Mouse (Mus musculus): ENCODE data around the gene Fgfr2.

Gene Fgfr2

GRCm38 (mm10) chr7:132306671-132307412, 816.3 kb downstream of the Fgfr2 start:
- no peak for DNase-seq (ENCODE audit: low read depth, low spot score)

GRCm38 (mm10) chr7:132305492-132306375, 817.4 kb downstream of the Fgfr2 start:
- no peak for DNase-seq (ENCODE audit: low read depth, low spot score)

- DNase-seq (ENCODE audit: low read depth, low spot score), result no peak
Measured at GRCm38 (mm10) chr7:132304424-132305085, 818.6 kb downstream of the Fgfr2 start.

DNA sequence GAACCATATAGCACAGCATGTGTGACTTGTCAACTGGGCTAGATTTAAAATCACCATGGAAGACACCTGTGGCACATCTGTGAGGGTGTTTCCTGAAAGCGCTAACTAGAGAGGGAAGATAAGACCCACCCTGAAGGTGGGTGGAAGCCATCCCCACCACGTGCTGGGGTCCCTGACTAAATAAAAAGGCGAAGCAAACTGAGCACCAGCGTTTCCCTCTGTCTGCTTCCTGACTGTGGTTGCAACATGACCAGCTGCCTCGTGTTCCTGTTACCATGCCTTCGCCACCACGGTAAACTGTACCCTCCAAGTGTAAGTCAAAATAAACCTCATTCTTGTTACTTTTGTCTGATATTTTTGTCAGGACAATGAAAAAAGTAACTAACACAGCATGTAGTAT, 819.2 kb downstream of the Fgfr2 start:
- no peak for DNase-seq (ENCODE audit: low read depth, low spot score)

DNA sequence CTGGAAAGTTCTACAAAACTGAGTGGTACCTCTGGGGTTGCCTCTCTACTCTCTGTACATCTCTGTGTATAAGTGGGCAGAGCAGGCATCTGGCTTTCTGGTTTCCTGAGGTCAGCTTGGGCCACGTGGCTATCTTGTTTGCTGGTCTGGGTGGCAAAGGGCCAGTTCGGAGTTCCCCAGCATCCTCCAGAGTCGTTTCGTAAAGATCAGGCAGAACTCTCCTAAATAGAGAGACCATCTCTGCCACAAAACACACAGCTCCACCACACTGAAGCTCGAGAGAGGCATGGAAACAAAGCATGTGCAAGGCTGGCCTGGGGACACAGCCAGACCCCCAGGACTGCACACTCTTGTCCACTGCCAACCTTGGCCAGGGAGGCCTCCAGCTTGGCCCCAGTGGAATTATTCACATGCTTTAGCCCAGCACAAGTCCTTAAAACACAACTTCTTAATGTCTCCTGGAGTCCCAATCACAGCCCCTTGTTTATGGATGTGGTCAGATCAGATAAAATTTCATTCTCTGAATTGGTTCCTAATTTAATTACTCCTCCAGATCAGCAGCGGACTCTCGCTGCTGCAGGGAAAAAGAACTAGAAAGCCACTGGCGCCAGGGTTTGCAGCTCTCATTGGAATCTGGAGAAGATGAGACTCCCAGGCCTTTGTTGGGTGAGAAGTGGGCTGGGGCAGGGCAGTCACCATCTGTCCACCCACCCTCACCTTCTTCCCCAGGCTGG, 820.5 kb downstream of the Fgfr2 start:
- no peak for DNase-seq (ENCODE audit: low read depth, low spot score)

DNA sequence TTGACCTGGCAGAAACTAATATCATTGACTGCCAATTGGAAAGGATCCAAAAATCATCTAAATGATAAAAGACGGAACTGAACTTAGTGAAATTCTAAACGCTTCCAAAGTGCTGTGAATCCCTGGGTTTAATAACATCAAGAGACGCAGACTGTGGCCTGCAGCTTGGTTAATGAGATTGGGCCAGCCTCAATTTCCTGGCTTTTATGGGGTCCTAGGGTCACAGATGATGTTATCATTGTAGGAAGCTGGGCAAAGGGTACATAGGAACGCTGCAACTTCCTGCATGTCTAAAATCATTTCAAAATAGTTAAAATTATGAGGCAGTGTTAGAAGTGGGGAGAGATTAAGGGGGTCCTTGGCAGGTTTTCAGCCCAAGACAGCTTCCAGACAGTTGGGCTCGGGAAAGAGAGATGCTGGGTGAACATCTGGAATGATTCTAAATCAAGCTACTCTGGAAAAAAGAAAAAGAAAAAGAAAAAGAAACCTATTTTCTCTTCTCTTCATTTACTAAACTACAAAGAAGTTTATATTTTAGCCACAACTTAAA, 823.4 kb downstream of the Fgfr2 start:
- DNase-seq (ENCODE audit: low read depth, low spot score), result peak; percentile 29

- no peak for DNase-seq (ENCODE audit: low read depth, low spot score)
Measured at GRCm38 (mm10) chr7:132298412-132298990, 824.6 kb downstream of the Fgfr2 start.

DNA sequence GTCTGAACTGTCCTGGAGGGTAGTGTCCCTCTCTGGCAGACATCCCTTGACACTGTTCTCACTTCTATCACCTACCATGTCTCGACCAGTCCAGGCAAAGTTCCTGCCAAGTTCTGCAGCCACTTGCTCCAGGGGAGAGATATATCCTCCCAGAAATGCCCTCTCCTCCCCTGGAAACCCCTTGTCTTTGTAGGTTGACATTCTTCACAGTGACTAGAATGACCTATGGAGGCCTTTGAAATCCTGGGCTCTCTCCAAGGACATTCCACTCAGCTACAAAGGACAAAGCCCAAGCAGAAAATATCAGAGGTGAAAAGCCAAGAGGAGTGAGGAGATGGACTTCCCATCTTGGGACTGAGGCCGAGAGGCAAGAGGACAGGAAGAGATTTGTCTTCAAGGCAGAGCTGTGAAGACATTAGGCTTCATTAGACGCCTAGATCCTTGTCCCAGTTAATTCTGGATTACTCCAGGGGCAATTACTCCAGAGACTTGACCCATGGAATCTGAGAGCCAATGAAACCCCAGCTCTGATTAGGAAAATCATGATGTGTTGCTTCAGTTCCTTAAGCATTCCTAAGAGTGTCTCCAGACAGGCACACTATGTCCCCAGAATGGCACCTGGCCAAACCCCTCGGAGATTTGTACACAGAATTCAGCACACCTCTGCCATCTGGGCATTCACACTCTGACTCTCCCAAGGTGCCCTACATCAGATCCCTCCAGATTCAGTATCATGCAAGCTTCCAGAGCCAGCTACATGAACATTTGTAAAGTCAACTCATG, 826.3 kb downstream of the Fgfr2 start:
- DNase-seq (ENCODE audit: low read depth, low spot score), result no peak

DNA sequence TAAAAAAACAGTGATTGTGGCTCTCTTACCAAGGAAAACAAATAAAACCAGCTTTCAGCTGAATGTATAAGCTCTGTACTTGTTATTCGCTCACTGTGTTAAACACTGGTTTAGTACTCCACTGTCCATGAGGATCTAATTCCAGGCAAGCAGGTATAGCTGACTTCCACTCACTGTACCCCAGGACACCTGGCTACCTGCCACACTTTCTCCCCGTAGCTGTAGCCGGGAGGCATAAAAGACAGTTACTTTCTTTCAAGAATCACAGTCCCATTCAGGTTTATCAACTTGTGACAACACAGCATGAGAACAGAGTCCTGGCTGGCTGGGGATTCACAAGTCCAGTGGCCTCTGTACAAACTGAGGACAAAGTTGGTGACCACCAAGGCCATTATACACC, 827.0 kb downstream of the Fgfr2 start:
- DNase-seq (ENCODE audit: low read depth, low spot score), result no peak

- no peak for DNase-seq (ENCODE audit: low read depth, low spot score)
Measured at GRCm38 (mm10) chr7:132287340-132287664, 835.8 kb downstream of the Fgfr2 start.

DNA sequence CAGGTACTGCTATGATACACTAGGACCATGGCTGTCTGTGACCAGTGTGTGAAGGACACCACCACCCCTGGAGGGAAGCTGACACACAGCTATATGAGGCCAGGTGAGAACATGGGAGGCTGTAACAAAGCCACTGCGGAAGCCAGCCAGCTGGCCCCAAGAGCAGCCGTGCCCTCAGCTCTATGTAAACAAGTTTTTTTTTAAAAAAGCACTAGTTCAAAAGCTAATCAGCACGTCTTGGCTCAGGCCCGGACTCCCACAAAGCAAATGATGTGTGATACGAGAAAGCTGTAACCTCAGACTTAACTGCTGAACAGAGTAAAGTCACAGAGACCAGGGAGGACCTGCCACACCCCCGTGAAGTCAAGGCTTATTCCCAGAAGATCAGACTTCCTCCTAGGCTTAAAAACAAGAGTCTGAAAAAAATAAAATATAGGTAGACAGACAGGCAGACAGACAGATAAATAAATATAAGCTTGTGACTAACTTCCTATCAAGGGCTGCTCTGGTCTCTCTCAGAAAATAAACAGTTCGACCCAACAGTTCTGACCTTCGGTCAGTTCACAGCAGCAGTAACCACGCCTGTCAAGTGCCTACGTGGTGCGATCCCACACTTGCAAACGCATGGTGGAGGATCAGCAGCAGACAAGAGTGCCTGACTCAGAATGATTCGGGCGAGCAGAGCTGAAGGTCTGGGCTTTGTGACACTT, 836.4 kb downstream of the Fgfr2 start:
- no peak for DNase-seq (ENCODE audit: low read depth, low spot score)

DNA sequence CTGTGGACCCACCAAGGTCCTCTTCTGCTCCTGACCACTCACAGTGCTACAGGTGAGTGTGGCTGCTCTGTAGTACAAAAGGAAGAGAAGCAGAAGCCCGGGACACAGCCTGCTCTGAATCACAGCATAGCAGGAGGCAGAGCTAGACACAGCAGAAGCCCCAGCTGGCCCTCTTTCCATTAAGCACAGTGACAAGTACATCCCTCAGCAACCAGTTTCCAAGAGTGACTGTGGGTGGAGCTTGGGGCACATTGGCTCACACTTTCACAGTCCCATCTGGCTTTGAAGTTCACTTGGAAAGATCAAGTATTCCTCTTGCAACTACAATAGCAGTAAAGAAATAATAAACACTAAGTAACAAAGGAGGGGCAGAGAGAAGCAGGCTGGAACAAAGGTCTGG, 838.4 kb downstream of the Fgfr2 start:
- DNase-seq (ENCODE audit: low read depth, low spot score), result no peak

DNA sequence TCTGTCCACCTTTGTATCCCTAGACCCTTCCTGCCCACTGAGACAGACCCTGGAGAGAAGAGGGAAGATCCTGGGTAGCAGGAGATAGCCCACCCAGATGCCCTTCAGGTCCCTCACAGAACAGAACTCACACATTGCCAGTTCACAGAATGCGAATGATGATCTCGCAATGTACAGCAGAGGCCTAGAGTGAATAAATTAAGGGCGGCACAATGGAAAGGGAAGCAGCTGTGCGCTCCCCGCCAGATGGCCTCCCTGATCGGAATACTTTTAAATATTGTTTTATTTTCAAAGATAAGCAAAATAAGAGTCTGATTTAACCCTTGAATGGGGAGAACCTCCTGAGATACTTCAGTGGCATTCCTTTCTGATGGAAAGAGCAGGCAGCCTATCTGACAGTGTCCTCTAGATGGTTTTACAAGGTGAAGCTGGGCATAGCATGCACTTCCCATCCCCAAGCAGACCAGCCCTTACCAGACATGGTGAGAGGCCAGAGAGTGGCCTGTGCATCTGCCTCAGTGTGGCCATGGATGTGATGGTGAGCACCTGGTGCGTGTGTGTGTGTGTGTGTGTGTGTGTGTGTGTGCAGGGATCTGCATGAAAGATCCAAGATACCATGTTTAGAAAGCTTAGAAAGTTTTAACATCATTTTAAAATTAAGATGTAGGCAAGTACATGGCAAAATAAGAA, 839.0 kb downstream of the Fgfr2 start:
- DNase-seq (ENCODE audit: low read depth, low spot score), result no peak

DNA sequence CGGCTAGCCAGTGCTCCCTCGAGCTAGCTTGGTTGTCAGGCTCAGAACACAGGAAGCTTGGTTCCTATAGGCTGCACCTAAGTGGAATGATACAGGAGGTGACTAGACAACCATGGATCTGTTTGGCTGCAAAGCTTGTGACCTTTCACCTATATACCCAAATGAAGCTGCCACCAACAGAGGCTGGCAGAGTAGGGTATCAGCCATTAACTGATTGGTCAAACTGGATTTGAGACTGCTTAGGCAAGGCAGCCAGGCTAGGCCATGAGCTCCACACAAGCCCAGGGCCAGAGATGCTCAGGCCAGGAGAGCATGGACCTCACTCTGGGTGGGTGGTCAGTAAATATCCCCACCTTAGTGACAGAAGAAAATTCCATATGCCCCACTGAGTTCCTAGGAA, 840.6 kb downstream of the Fgfr2 start:
- DNase-seq (ENCODE audit: low read depth, low spot score), result no peak

- no peak for DNase-seq (ENCODE audit: low read depth, low spot score)
Measured at GRCm38 (mm10) chr7:132282161-132282560, 841.0 kb downstream of the Fgfr2 start.

DNA sequence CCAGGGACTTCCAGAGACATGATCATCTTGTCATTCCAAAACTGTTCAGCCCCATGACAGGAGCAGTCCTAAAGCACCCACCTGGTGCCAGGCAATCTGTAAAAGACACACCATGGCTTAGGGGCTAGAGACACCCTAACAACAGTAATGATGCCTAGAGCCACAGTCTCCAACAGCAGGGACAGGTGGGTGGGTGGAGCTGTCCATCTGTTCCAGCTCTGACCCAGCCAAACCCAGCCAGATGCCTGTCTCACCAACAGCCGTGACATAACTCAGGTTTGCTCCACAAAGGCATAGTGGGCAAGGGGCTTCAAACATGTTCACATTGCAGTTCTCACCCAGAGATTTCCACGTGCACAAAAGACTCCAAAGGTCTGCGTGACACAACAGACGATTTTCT, 841.4 kb downstream of the Fgfr2 start:
- no peak for DNase-seq (ENCODE audit: low read depth, low spot score)

DNA sequence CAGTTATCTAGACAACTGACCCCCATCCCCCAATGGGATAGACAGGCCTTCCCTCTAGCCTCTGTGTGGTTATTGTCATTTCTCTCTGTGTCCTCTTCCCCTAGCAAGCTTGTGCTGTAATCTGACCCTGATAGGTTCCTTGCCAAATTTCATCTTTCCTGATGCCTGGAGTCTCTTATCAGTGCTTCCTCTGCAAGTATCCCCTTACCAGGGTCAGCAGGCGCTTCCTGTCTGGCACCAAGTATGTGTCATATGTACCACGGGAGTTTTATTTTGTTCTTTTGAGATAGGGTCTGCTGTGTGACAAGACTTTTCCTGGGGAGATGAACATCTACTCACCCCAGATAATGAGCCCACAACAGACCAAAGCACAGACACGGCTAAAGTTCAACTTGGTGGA, 844.5 kb downstream of the Fgfr2 start:
- DNase-seq (ENCODE audit: low read depth, low spot score), result no peak

- DNase-seq (ENCODE audit: low read depth, low spot score), result no peak
Measured at GRCm38 (mm10) chr7:132276287-132276686, 846.9 kb downstream of the Fgfr2 start.
